Mouse (Mus musculus): ENCODE measurements around the gene S100a2. TPM values are rescaled to one million over a fixed set of nuclear protein-coding genes. Genes with fewer than 3 reads are reported as not detected.

The S100a2 gene
- polyA plus RNA-seq, 1 experiment, result not detected

- no peak overlapping the region for H3K4me3 ChIP-seq (replicated peaks)
- H3K9me3 ChIP-seq (ENCODE audit: control insufficient read depth, low read length), result no peaks in the 10 kb centered on the region
- TF ChIP-seq TAL1 (IDR thresholded peaks at IDR 0.05; ENCODE audit: low read length) (no peak), GATA1 (IDR thresholded peaks at IDR 0.05; ENCODE audit: low read length) (no peak)
- H3K27me3 ChIP-seq (ENCODE audit: control insufficient read depth), result no peaks in the 10 kb centered on the region
- H3K36me3 ChIP-seq (ENCODE audit: control insufficient read depth), result no peaks in the 10 kb centered on the region
- H3K4me1 ChIP-seq (ENCODE audit: control insufficient read depth), result no peaks in the 10 kb centered on the region
Measured at GRCm38 (mm10) chr3:90576351-90577001, 13.6 kb upstream of the S100a2 start.

GRCm38 (mm10) chr3:90579433-90579832 lies 10.6 kb upstream of the S100a2 start:
- H3K4me1 ChIP-seq (ENCODE audit: control insufficient read depth), result no peaks in the 10 kb centered on the region
- H3K9me3 ChIP-seq (ENCODE audit: control insufficient read depth, low read length), result no peaks in the 10 kb centered on the region
- H3K36me3 ChIP-seq (ENCODE audit: control insufficient read depth), result no peaks in the 10 kb centered on the region
- no peak overlapping the region for H3K4me3 ChIP-seq (replicated peaks)
- TF ChIP-seq TAL1 (IDR thresholded peaks at IDR 0.05; ENCODE audit: low read length) (no peak), GATA1 (IDR thresholded peaks at IDR 0.05; ENCODE audit: low read length) (no peak)
- H3K27me3 ChIP-seq (ENCODE audit: control insufficient read depth), result no peaks in the 10 kb centered on the region

GRCm38 (mm10) chr3:90581141-90581540 lies 8.9 kb upstream of the S100a2 start:
- H3K36me3 ChIP-seq (ENCODE audit: control insufficient read depth), result no peaks in the 10 kb centered on the region
- no peaks in the 10 kb centered on the region for H3K4me1 ChIP-seq (ENCODE audit: control insufficient read depth)
- H3K9me3 ChIP-seq (ENCODE audit: control insufficient read depth, low read length), result no peaks in the 10 kb centered on the region
- TF ChIP-seq GATA1 (IDR thresholded peaks at IDR 0.05; ENCODE audit: low read length), result no peak
- TF ChIP-seq TAL1 (IDR thresholded peaks at IDR 0.05; ENCODE audit: low read length), result no peak
- no peak overlapping the region for H3K4me3 ChIP-seq (replicated peaks)
- no peaks in the 10 kb centered on the region for H3K27me3 ChIP-seq (ENCODE audit: control insufficient read depth)

GRCm38 (mm10) chr3:90582156-90582555 lies 7.9 kb upstream of the S100a2 start:
- H3K9me3 ChIP-seq (ENCODE audit: control insufficient read depth, low read length), result no peaks in the 10 kb centered on the region
- TF ChIP-seq GATA1 (IDR thresholded peaks at IDR 0.05; ENCODE audit: low read length) (no peak), TAL1 (IDR thresholded peaks at IDR 0.05; ENCODE audit: low read length) (no peak)
- no peaks in the 10 kb centered on the region for H3K4me1 ChIP-seq (ENCODE audit: control insufficient read depth)
- no peak overlapping the region for H3K4me3 ChIP-seq (replicated peaks)
- no peaks in the 10 kb centered on the region for H3K27me3 ChIP-seq (ENCODE audit: control insufficient read depth)
- no peaks in the 10 kb centered on the region for H3K36me3 ChIP-seq (ENCODE audit: control insufficient read depth)

GRCm38 (mm10) chr3:90582556-90582955 lies 7.5 kb upstream of the S100a2 start:
- Histone ChIP-seq H3K4me3 (replicated peaks) (no peak overlapping the region), H3K4me1 (ENCODE audit: control insufficient read depth) (no peaks in the 10 kb centered on the region), H3K27me3 (ENCODE audit: control insufficient read depth) (no peaks in the 10 kb centered on the region), H3K36me3 (ENCODE audit: control insufficient read depth) (no peaks in the 10 kb centered on the region), H3K9me3 (ENCODE audit: control insufficient read depth, low read length) (no peaks in the 10 kb centered on the region)
- TF ChIP-seq GATA1 (IDR thresholded peaks at IDR 0.05; ENCODE audit: low read length) (no peak), TAL1 (IDR thresholded peaks at IDR 0.05; ENCODE audit: low read length) (no peak)

GRCm38 (mm10) chr3:90583893-90584292 lies 6.2 kb upstream of the S100a2 start:
- H3K36me3 ChIP-seq (ENCODE audit: control insufficient read depth), result no peaks in the 10 kb centered on the region
- H3K27me3 ChIP-seq (ENCODE audit: control insufficient read depth), result no peaks in the 10 kb centered on the region
- no peak overlapping the region for H3K4me3 ChIP-seq (replicated peaks)
- no peaks in the 10 kb centered on the region for H3K4me1 ChIP-seq (ENCODE audit: control insufficient read depth)
- TF ChIP-seq TAL1 (IDR thresholded peaks at IDR 0.05; ENCODE audit: low read length) (no peak), GATA1 (IDR thresholded peaks at IDR 0.05; ENCODE audit: low read length) (no peak)
- no peaks in the 10 kb centered on the region for H3K9me3 ChIP-seq (ENCODE audit: control insufficient read depth, low read length)

GRCm38 (mm10) chr3:90585595-90585994 lies 4.5 kb upstream of the S100a2 start:
- H3K36me3 ChIP-seq (ENCODE audit: control insufficient read depth), result no peaks in the 10 kb centered on the region
- no peaks in the 10 kb centered on the region for H3K27me3 ChIP-seq (ENCODE audit: control insufficient read depth)
- no peak overlapping the region for H3K4me3 ChIP-seq (replicated peaks)
- no peaks in the 10 kb centered on the region for H3K4me1 ChIP-seq (ENCODE audit: control insufficient read depth)
- TF ChIP-seq TAL1 (IDR thresholded peaks at IDR 0.05; ENCODE audit: low read length), result no peak
- no peak for TF ChIP-seq GATA1 (IDR thresholded peaks at IDR 0.05; ENCODE audit: low read length)
- no peaks in the 10 kb centered on the region for H3K9me3 ChIP-seq (ENCODE audit: control insufficient read depth, low read length)

- no peaks in the 10 kb centered on the region for H3K9me3 ChIP-seq (ENCODE audit: control insufficient read depth, low read length)
- H3K4me1 ChIP-seq (ENCODE audit: control insufficient read depth), result no peaks in the 10 kb centered on the region
- no peak for TF ChIP-seq TAL1 (IDR thresholded peaks at IDR 0.05; ENCODE audit: low read length)
- no peak for TF ChIP-seq GATA1 (IDR thresholded peaks at IDR 0.05; ENCODE audit: low read length)
- H3K4me3 ChIP-seq (replicated peaks), result no peak overlapping the region
- no peaks in the 10 kb centered on the region for H3K36me3 ChIP-seq (ENCODE audit: control insufficient read depth)
- H3K27me3 ChIP-seq (ENCODE audit: control insufficient read depth), result no peaks in the 10 kb centered on the region
Measured at GRCm38 (mm10) chr3:90586016-90586643, 3.9 kb upstream of the S100a2 start.

GRCm38 (mm10) chr3:90586906-90587305 lies 3.1 kb upstream of the S100a2 start:
- H3K4me1 ChIP-seq (ENCODE audit: control insufficient read depth), result no peaks in the 10 kb centered on the region
- H3K4me3 ChIP-seq (replicated peaks), result no peak overlapping the region
- no peaks in the 10 kb centered on the region for H3K36me3 ChIP-seq (ENCODE audit: control insufficient read depth)
- TF ChIP-seq GATA1 (IDR thresholded peaks at IDR 0.05; ENCODE audit: low read length) (no peak), TAL1 (IDR thresholded peaks at IDR 0.05; ENCODE audit: low read length) (no peak)
- no peaks in the 10 kb centered on the region for H3K9me3 ChIP-seq (ENCODE audit: control insufficient read depth, low read length)
- H3K27me3 ChIP-seq (ENCODE audit: control insufficient read depth), result no peaks in the 10 kb centered on the region
